Mouse (Mus musculus) common myeloid progenitor, adult 5-6 weeks (primary cell): ENCODE measurements at regions not wholly inside any gene's neighbourhood (a gene's known extent, or its start where the extent isn't known, plus 50 kb on each side); places are given as distances from the start of the nearest gene placed in this dataset.

Source experiments
- ATAC-seq: replicated peaks from 2 replicates; pipeline ENCODE4 v1.8.0; 2016; ENCODE audit warnings: low read depth, mild to moderate bottlenecking, moderate TSS enrichment, inconsistent platforms; ENCODE audit not compliant: poor library complexity, severe bottlenecking

DNA sequence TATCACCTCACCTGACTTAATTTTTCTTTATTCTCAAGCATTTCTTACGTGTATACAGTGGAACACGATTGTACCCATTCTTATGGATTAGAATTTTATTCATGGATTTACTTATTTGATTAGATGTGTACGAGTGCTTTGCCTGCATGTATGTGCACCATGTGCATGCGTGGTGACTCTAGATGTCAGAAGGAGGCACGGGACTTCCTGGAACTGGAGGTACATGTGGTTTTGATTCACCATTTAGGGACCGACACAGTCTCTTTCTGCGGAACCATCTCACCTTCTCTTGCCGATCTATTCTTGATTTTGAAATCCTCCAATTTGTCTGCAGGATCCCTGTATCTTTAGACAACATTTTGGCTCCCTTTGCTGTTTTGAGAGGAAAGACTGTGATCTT lies 61.2 kb upstream of the Satb1 start:
- no peak for ATAC-seq

DNA sequence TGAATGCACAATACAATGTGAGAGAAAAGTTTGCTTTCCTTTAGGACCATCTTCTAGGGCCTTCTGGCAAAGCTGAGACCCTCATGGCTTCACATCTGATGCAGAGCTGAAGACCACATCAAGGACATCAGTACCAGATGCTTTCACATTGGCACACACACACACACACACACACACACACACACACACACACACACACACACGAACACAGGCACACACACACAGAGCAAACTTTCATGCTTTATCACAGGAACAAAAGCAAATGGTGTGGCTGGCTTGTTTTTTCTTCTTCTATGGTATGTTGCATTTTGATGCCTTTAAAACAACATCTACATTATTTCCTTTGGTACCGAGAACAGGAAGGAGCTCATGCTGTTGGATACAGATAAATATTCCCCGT lies 59.8 kb upstream of the Satb1 start:
- no peak for ATAC-seq

- no peak for ATAC-seq
Observed at GRCm38 (mm10) chr17:51892159-51892558, 59.1 kb upstream of the Satb1 start.
